Mouse (Mus musculus) CH12.LX (cell line): ENCODE data around the gene Lamtor4. TPM values are rescaled to one million over a fixed set of nuclear protein-coding genes. Genes with fewer than 3 reads are reported as not detected.

ENCODE experiments used
- DNase-seq: peaks from one replicate; pipeline ENCODE4 v3.0.0-alpha.2; 2013; ENCODE audit errors: extremely low read depth
- H3K27ac ChIP-seq: 2 replicates; pipeline ENCODE4 v1.5.1; 2012; ENCODE audit warnings: low read depth, mild to moderate bottlenecking, control low read depth, moderate library complexity; ENCODE audit not compliant: insufficient read depth
- H3K27me3 ChIP-seq: replicated peaks from 2 replicates; pipeline ENCODE3; 2012; ENCODE audit warnings: inconsistent platforms
- H3K36me3 ChIP-seq, 2 experiments: replicated peaks in 1 of 2; 2 replicates each; pipeline versions ENCODE3 to v1.6.1; 2012; ENCODE audit warnings: inconsistent platforms in 1 of 2, low read length in 1 of 2, mild to moderate bottlenecking in 1 of 2, mixed read lengths in 1 of 2, moderate library complexity in 1 of 2; ENCODE audit not compliant: control insufficient read depth in 1 of 2, insufficient read depth in 1 of 2
- H3K4me1 ChIP-seq, 2 experiments: 2 replicates each; pipeline ENCODE4 v1.6.1; 2012; ENCODE audit warnings: inconsistent platforms in 1 of 2, moderate library complexity in 1 of 2; ENCODE audit not compliant: insufficient read depth in 2 of 2, control insufficient read depth in 1 of 2
- H3K4me2 ChIP-seq: 2 replicates; pipeline ENCODE4 v1.6.1; 2012; ENCODE audit warnings: low read depth, mild to moderate bottlenecking, control low read depth; ENCODE audit not compliant: poor library complexity, insufficient read depth, severe bottlenecking
- H3K4me3 ChIP-seq, 3 experiments: fragments of 150-350 bp in 1 of 3; sonication (generic) in 1 of 3; replicated peaks in 1 of 3; 2 replicates each; pipeline versions ENCODE3 to v1.5.1; 2011 to 2012; ENCODE audit warnings: low read depth in 2 of 3, low read length in 2 of 3, mild to moderate bottlenecking in 2 of 3, moderate library complexity in 2 of 3, control low read depth in 1 of 3, improper control_type of control experiment in 1 of 3, inconsistent platforms in 1 of 3, mixed read lengths in 1 of 3; ENCODE audit not compliant: poor library complexity in 1 of 3
- H3K79me2 ChIP-seq: replicated peaks from 2 replicates; pipeline ENCODE4 v1.6.1; 2012; ENCODE audit warnings: mild to moderate bottlenecking, moderate library complexity; ENCODE audit not compliant: control insufficient read depth, poor library complexity, insufficient read depth, severe bottlenecking; ENCODE audit errors: extremely low read depth
- H3K9ac ChIP-seq: 2 replicates; pipeline ENCODE4 v1.6.1; 2012; ENCODE audit warnings: low read depth, mild to moderate bottlenecking, control low read depth, moderate library complexity; ENCODE audit not compliant: insufficient read depth
- H3K9me3 ChIP-seq: replicated peaks from 2 replicates; pipeline ENCODE3; 2012; ENCODE audit warnings: low read length, inconsistent platforms, mixed read lengths
- CHD1 ChIP-seq: IDR thresholded peaks from 2 replicates; pipeline ENCODE4 v1.6.1; 2012; ENCODE audit warnings: low read depth, low read length, improper control_type of control experiment, inconsistent platforms
- CHD2 ChIP-seq: IDR thresholded peaks from 2 replicates; pipeline ENCODE4 v1.6.1; 2011; ENCODE audit warnings: low read length, improper control_type of control experiment
- CTCF ChIP-seq, 2 experiments: IDR thresholded peaks in 1 of 2; conservative IDR thresholded peaks in 1 of 2; 2 replicates each; pipeline ENCODE4 v1.5.1; 2011 to 2012; ENCODE audit warnings: low read depth in 2 of 2, low read length in 2 of 2, improper control_type of control experiment in 1 of 2, inconsistent platforms in 1 of 2, mild to moderate bottlenecking in 1 of 2, moderate library complexity in 1 of 2
- ELF1 ChIP-seq: IDR thresholded peaks from 2 replicates; pipeline ENCODE4 v1.6.1; 2014; ENCODE audit warnings: low read depth, mild to moderate bottlenecking, inconsistent platforms, low read length, improper control_type of control experiment
- ETS1 ChIP-seq: conservative IDR thresholded peaks from 2 replicates; pipeline ENCODE4 v1.6.1; 2012; ENCODE audit warnings: low read depth, mild to moderate bottlenecking, inconsistent platforms, low read length, improper control_type of control experiment, moderate library complexity
- GABPA ChIP-seq: IDR thresholded peaks from 2 replicates; pipeline ENCODE4 v1.6.1; 2012; ENCODE audit warnings: low read depth, low read length, improper control_type of control experiment, inconsistent platforms; ENCODE audit not compliant: insufficient replicate concordance
- JUN ChIP-seq: IDR thresholded peaks from 2 replicates; pipeline ENCODE4 v1.6.1; 2011; ENCODE audit warnings: low read depth, mild to moderate bottlenecking, low read length, improper control_type of control experiment, moderate library complexity; ENCODE audit not compliant: insufficient read depth
- KAT2A ChIP-seq: IDR thresholded peaks from 2 replicates; pipeline ENCODE4 v1.6.1; 2012; ENCODE audit warnings: low read length, improper control_type of control experiment, inconsistent platforms; ENCODE audit not compliant: insufficient replicate concordance
- MAZ ChIP-seq: IDR thresholded peaks from 2 replicates; pipeline ENCODE4 v1.6.1; 2012; ENCODE audit warnings: low read depth, mild to moderate bottlenecking, inconsistent platforms, low read length, improper control_type of control experiment, moderate library complexity
- MEF2A ChIP-seq: IDR thresholded peaks from 2 replicates; pipeline ENCODE4 v1.6.1; 2014; ENCODE audit warnings: low read depth, mild to moderate bottlenecking, inconsistent platforms, low read length, improper control_type of control experiment, borderline replicate concordance
- MXI1 ChIP-seq: IDR thresholded peaks from 2 replicates; pipeline ENCODE4 v1.6.1; 2011; ENCODE audit warnings: mild to moderate bottlenecking, low read depth, low read length, improper control_type of control experiment
- MYC ChIP-seq: IDR thresholded peaks from 2 replicates; pipeline ENCODE4 v1.6.1; 2011; ENCODE audit warnings: low read depth, mild to moderate bottlenecking, improper control_type of control experiment, low read length
- RAD21 ChIP-seq: IDR thresholded peaks from 2 replicates; pipeline ENCODE4 v1.6.1; 2011; ENCODE audit warnings: low read depth, mild to moderate bottlenecking, low read length, improper control_type of control experiment, moderate library complexity
- RCOR1 ChIP-seq: conservative IDR thresholded peaks from 2 replicates; pipeline ENCODE4 v1.6.1; 2012; ENCODE audit warnings: low read depth, mild to moderate bottlenecking, inconsistent platforms, low read length, improper control_type of control experiment
- SIN3A ChIP-seq: IDR thresholded peaks from 2 replicates; pipeline ENCODE4 v1.6.1; 2012; ENCODE audit warnings: low read length, improper control_type of control experiment, inconsistent platforms
- SMC3 ChIP-seq: IDR thresholded peaks from 2 replicates; pipeline ENCODE4 v1.6.1; 2011; ENCODE audit warnings: low read depth, low read length, improper control_type of control experiment
- TCF12 ChIP-seq: IDR thresholded peaks from 2 replicates; pipeline ENCODE4 v1.6.1; 2014; ENCODE audit warnings: low read depth, mild to moderate bottlenecking, inconsistent platforms, low read length, improper control_type of control experiment
- UBTF ChIP-seq: IDR thresholded peaks from 2 replicates; pipeline ENCODE4 v1.6.1; 2012; ENCODE audit warnings: low read depth, mild to moderate bottlenecking, inconsistent platforms, low read length, improper control_type of control experiment, moderate library complexity
- USF2 ChIP-seq: conservative IDR thresholded peaks from 2 replicates; pipeline ENCODE4 v1.6.1; 2011; ENCODE audit warnings: low read depth, low read length, improper control_type of control experiment
- ZKSCAN1 ChIP-seq: IDR thresholded peaks from 2 replicates; pipeline ENCODE4 v1.6.1; 2012; ENCODE audit warnings: low read depth, inconsistent platforms, low read length, improper control_type of control experiment, borderline replicate concordance
- ZMIZ1 ChIP-seq: IDR thresholded peaks from 2 replicates; pipeline ENCODE4 v1.6.1; 2012; ENCODE audit warnings: low read depth, mild to moderate bottlenecking, inconsistent platforms, low read length, improper control_type of control experiment
- dilution Hi-C: fragments of 300-500 bp; cut with MboI; formaldehyde crosslinking; loops from 2 replicates; pipeline ENCODE4 v1.14.3; 2020; ENCODE audit warnings: low sequenced_read_pairs; ENCODE audit not compliant: extremely low pct_unique_long_range_greater_than_20kb, extremely low pct_ligation_motif_present
- in situ Hi-C: fragments of 300-500 bp; cut with MboI; formaldehyde crosslinking; loops from 3 replicates; pipeline ENCODE4 v1.14.3; 2019; ENCODE audit warnings: low sequenced_read_pairs, low pct_ligation_motif_present, low pct_unique_long_range_greater_than_20kb, mixed read lengths
- polyA plus RNA-seq: library from polyadenylated mRNA; unstranded; fragments of >175 nt; gene quantifications from 2 replicates; pipeline ENCODE4 v1.2.1, GENCODE M21; 2012; ENCODE audit warnings: low read depth; ENCODE audit not compliant: insufficient read length
- total RNA-seq, 2 experiments: library from RNA; depleted of rRNA; stranded (reverse); fragments of 300-350 nt in 1 of 2; fragments of >200 nt in 1 of 2; gene quantifications; 2 replicates each; pipeline ENCODE4 v1.2.3; 2012 to 2014

Lamtor4 gene
- total and polyA plus RNA-seq, 3 experiments, result 24.5 to 44.0 (median 40.1) TPM

DNA sequence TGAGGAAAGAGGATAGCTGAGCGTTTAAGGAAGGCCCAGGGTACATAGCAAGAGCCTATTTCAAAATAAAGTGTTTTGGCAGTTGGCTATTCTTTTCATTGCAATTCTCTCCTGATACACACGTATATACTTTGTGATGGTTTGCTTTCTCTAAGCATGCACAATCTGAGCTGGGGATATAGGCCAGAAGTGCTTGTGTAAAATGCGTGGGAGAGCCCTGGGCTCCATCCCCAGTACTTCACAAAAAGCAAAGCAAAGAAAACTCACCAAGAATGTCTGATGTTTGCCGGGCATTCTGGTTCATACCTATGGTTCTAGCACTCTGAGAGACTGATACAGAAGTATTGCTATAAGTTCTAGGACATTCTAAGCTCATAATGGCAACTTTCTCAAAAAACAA lies 13.7 kb downstream of the Lamtor4 start:
- TF ChIP-seq UBTF, result no peak
- no peak for TF ChIP-seq ZKSCAN1
- TF ChIP-seq RCOR1, result no peak
- no peak for TF ChIP-seq MEF2A
- TF ChIP-seq CTCF (conservative IDR thresholded peaks at IDR 0.05 in 1 of 2, IDR thresholded peaks at IDR 0.05 in 1 of 2; ENCODE audit: low read depth in 2 of 2, low read length in 2 of 2), result no peak
- no peak for TF ChIP-seq TCF12
- no peak for TF ChIP-seq SMC3
- no peak for TF ChIP-seq GABPA
- no peak for TF ChIP-seq USF2
- no peak overlapping the region for H3K9ac ChIP-seq
- dilution Hi-C loops, result no loop called here

DNA sequence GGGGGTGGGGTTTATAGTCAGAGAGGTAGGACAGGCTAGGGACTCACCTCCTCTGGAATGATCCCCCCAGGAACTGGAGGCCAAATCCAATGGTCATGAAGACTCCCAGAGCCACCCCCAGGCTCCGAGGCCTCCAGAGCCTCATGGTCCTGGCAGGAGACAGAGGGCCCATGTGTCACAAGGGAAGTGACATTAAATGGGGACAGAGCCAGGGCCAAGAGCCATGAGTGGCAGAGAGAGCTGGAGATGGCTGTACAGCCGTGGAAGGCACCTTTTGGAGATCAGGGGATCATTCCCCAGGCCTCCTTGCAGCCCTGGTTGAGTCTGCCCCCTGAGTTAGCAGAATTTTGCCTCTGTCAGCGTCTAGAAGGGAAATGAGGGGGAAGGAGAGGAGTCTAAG lies 15.9 kb downstream of the Lamtor4 start:
- Histone ChIP-seq H3K9me3 (no peaks in the 10 kb centered on the region), H3K9ac (no peak overlapping the region), H3K4me1 (peaks cover 0 to 5% of the 10 kb centered on the region in 2 experiments; a peak in 2 of 4 replicates), H3K79me2 (no peaks in the 10 kb centered on the region), H3K4me3 (no peak overlapping the region), H3K27me3 (peaks cover 27% of the 10 kb centered on the region)
- dilution Hi-C loops (no loop called here), in situ Hi-C loops (no loop called here)
- DNase-seq, result no peak
- TF ChIP-seq MAZ (no peak), ETS1 (no peak), RCOR1 (no peak), KAT2A (no peak), ZKSCAN1 (no peak), GABPA (no peak), CHD2 (no peak), CTCF (conservative IDR thresholded peaks at IDR 0.05 in 1 of 2, IDR thresholded peaks at IDR 0.05 in 1 of 2; ENCODE audit: low read depth in 2 of 2, low read length in 2 of 2) (no peak), JUN (no peak), MYC (no peak), ZMIZ1 (no peak), CHD1 (no peak), SMC3 (no peak), USF2 (no peak), SIN3A (no peak), ELF1 (no peak), MXI1 (no peak), RAD21 (no peak)
- TF ChIP-seq, all 38 proteins: peak for 0
- Histone ChIP-seq H3K4me2 (no peak overlapping the region), H3K36me3 (peaks cover 0 to 17% of the 10 kb centered on the region in 2 experiments), H3K27ac (no peak overlapping the region)

More for the DNA sequence above, 13.7 kb downstream of the Lamtor4 start:
- in situ Hi-C loops, result no loop called here
- H3K9me3 ChIP-seq, result no peaks in the 10 kb centered on the region
- H3K36me3 ChIP-seq, result peaks cover 6 to 30% of the 10 kb centered on the region in 2 experiments
- H3K27ac ChIP-seq, result no peak overlapping the region
- H3K4me1 ChIP-seq, result peaks cover 0 to 12% of the 10 kb centered on the region in 2 experiments; a peak in 2 of 4 replicates
- no peak for DNase-seq
- no peak overlapping the region for H3K4me3 ChIP-seq
- peaks cover 5% of the 10 kb centered on the region; the same call in 1 of the 2 replicates for H3K79me2 ChIP-seq
- no peak overlapping the region for H3K4me2 ChIP-seq
- peaks cover 24% of the 10 kb centered on the region for H3K27me3 ChIP-seq
